Mouse (Mus musculus): ENCODE data around the gene Col4a1.
A peak's percentile ranks its signal among the peaks of the same experiment; 100 is the strongest.

Col4a1 gene

GRCm38 (mm10) chr8:11230277-11230676, 82.3 kb downstream of the Col4a1 start:
- no peak for DNase-seq (ENCODE audit: low spot score)

GRCm38 (mm10) chr8:11227421-11227820, 85.2 kb downstream of the Col4a1 start:
- DNase-seq (ENCODE audit: low spot score), result no peak

GRCm38 (mm10) chr8:11225577-11226434, 86.8 kb downstream of the Col4a1 start:
- DNase-seq (ENCODE audit: low spot score), result no peak

- no peak for DNase-seq (ENCODE audit: low spot score)
Measured at GRCm38 (mm10) chr8:11224178-11224577, 88.4 kb downstream of the Col4a1 start.

GRCm38 (mm10) chr8:11221353-11221752, 91.3 kb downstream of the Col4a1 start:
- no peak for DNase-seq (ENCODE audit: low spot score)

- no peak for DNase-seq (ENCODE audit: low spot score)
Measured at GRCm38 (mm10) chr8:11219282-11219681, 93.3 kb downstream of the Col4a1 start.

GRCm38 (mm10) chr8:11215231-11215630, 97.4 kb downstream of the Col4a1 start:
- peak; percentile 87 for DNase-seq (ENCODE audit: low spot score)

- DNase-seq (ENCODE audit: low spot score), result no peak
Measured at GRCm38 (mm10) chr8:11206509-11206908, 106.1 kb downstream of the Col4a1 start.

- no peak for DNase-seq (ENCODE audit: low spot score)
Measured at GRCm38 (mm10) chr8:11205532-11205931, 107.1 kb downstream of the Col4a1 start.

- DNase-seq (ENCODE audit: low spot score), result no peak
Measured at GRCm38 (mm10) chr8:11203260-11204110, 109.1 kb downstream of the Col4a1 start.

- DNase-seq (ENCODE audit: low spot score), result no peak
Measured at GRCm38 (mm10) chr8:11198650-11199049, 114.0 kb downstream of the Col4a1 start.

GRCm38 (mm10) chr8:11197988-11198387, 114.6 kb downstream of the Col4a1 start:
- no peak for DNase-seq (ENCODE audit: low spot score)

GRCm38 (mm10) chr8:11197261-11197660, 115.4 kb downstream of the Col4a1 start:
- no peak for DNase-seq (ENCODE audit: low spot score)

GRCm38 (mm10) chr8:11192719-11193324, 119.8 kb downstream of the Col4a1 start:
- DNase-seq (ENCODE audit: low spot score), result no peak

- DNase-seq (ENCODE audit: low spot score), result peak; percentile 95
Measured at GRCm38 (mm10) chr8:11187581-11188271, 124.9 kb downstream of the Col4a1 start.

GRCm38 (mm10) chr8:11186456-11186855, 126.2 kb downstream of the Col4a1 start:
- no peak for DNase-seq (ENCODE audit: low spot score)

GRCm38 (mm10) chr8:11185672-11186071, 127.0 kb downstream of the Col4a1 start:
- DNase-seq (ENCODE audit: low spot score), result no peak

GRCm38 (mm10) chr8:11183611-11184031, 129.0 kb downstream of the Col4a1 start:
- peak; percentile 31 for DNase-seq (ENCODE audit: low spot score)

GRCm38 (mm10) chr8:11182606-11183005, 130.0 kb downstream of the Col4a1 start:
- DNase-seq (ENCODE audit: low spot score), result no peak

- no peak for DNase-seq (ENCODE audit: low spot score)
Measured at GRCm38 (mm10) chr8:11182148-11182484, 130.5 kb downstream of the Col4a1 start.

- no peak for DNase-seq (ENCODE audit: low spot score)
Measured at GRCm38 (mm10) chr8:11181420-11182147, 131.0 kb downstream of the Col4a1 start.

All from embryo, embryonic 10.5 days (tissue).